Mouse (Mus musculus): ENCODE data around the gene Csrnp1. TPM values are rescaled to one million over a fixed set of nuclear protein-coding genes. Genes with fewer than 3 reads are reported as not detected.

Gene Csrnp1
- polyA plus RNA-seq (2015; fragmentation: Illumina TruSeq; extraction: RNeasy Lipid Tissue Mini Kit (QIAGEN cat#74804); ENCODE audit: insufficient read depth, low replicate concordance): 10.5 TPM

DNA sequence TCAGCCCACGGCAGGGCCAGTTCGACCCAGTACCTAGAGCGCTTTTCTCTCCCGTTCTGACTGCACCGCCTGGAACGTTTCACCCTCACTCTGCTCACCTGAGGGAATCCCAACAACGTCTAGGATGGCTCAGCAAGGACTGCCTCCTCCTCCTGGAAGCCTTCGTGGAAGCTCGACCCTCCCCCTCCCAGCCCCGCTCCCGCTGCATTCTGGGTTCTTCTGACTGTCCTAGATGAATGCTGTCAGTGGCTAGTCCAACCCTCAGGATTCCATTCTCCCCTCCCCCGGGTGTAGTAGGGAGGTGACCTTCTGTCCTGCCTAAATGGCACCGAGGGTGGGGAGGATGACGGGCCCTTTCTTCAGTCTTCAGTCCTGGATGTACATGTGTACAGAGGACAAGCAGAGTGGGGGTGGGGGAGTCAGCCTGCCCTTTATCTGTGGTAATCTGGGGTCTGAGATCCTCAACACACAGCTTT is at the start of gene Csrnp1:
Gene Csrnp1 (minus strand): TSS at position 123 of the 476 bp plus-strand sequence.

DNA sequence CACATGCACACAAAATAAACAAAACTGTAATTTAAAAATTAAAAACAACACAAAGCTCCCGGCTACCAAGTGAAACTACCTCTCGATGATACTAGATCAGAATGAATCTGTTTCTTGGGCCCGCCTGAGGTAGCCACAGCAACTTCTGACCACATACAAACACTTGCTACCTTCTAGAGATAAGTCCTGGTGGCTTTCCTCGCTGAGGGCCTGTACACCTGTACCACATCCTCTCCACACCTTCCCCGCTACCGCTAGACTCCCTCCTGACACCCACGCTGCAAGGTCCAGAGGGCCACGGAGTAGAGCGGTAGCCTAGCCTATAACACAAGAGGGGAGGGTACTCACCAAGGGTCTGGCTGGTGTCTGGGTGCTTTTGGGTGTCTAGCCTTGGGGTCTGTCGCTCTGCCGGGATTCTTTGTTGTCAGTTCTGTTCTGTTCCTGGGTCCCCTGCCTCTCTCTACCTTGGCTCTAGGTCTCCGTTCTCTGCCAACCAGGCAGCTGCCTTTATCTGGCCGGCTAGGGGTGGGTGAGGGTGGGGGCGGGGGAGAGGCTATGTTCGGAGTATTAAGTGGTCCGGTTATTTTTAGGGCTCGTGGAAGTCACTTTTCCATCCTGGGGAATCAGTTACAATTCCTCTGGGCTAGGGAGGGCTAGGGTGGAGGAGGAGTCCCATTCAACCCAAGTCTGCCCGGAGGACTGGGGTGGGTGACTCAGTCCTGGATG is 38.8 kb upstream of the Csrnp1 start, which contains the start of gene Xirp1:
Gene Xirp1 (minus strand): TSS at position 513 of the 726 bp plus-strand sequence.

DNA sequence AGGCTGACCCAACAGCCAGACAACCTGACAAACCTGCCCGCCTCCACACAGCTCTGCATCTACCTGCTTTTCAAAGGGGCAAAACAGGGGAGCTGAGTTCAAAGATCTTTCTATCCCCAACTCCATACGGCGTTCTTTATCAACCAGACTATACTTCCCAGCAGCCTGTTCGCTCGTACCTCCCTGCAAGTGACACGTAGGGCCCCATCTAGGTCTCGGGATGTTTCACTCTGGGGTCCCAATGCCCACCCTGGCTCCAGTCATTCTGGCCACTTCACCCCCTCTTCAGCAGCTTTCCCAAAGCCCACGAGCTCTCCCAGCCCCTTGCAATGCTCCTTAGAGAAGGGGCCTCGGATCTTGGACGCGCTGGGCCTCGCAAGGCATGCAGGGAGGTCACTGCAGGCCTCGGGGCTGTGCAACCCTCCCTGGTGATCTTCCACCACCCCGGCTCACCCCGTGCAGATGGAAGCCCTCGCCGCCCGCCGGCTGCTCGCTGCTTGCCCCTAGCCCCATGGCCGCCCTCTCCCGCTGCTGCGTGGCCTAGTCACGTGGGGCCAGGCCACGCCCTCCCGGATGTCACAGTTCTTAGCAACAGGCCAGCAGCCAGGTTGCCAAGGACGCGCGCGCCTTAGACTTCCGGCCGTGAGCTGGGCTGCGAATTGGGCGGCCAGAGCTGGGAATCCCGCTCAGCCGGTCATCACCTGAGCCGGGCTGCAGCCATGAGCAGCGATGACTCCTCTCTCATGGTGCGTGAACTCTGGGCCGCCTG is 47.3 kb downstream of the Csrnp1 start, which contains the start of the genes Gorasp1 and Ttc21a:
Gene Gorasp1 (minus strand): TSS at position 561 of the 769 bp plus-strand sequence.
Gene Ttc21a (plus strand): TSS at position 602 of the 769 bp plus-strand sequence.

Other genes starting within 250 kb of the Csrnp1 start
- gene Scn11a, start 159.2 kb downstream of the Csrnp1 start, polyA plus RNA-seq (2015; fragmentation: Illumina TruSeq; extraction: RNeasy Lipid Tissue Mini Kit (QIAGEN cat#74804); ENCODE audit: insufficient read depth, low replicate concordance): 0.07 TPM
- 57.8 TPM for gene Wdr48, start 89.8 kb downstream of the Csrnp1 start, polyA plus RNA-seq (2015; fragmentation: Illumina TruSeq; extraction: RNeasy Lipid Tissue Mini Kit (QIAGEN cat#74804); ENCODE audit: insufficient read depth, low replicate concordance)
- gene Gorasp1, start 47.1 kb downstream of the Csrnp1 start, polyA plus RNA-seq (2015; fragmentation: Illumina TruSeq; extraction: RNeasy Lipid Tissue Mini Kit (QIAGEN cat#74804); ENCODE audit: insufficient read depth, low replicate concordance): 3.3 TPM
- gene Ttc21a, start 47.1 kb downstream of the Csrnp1 start, polyA plus RNA-seq (2015; fragmentation: Illumina TruSeq; extraction: RNeasy Lipid Tissue Mini Kit (QIAGEN cat#74804); ENCODE audit: insufficient read depth, low replicate concordance): not detected
- 0.07 TPM for gene Xirp1, start 38.9 kb upstream of the Csrnp1 start, polyA plus RNA-seq (2015; fragmentation: Illumina TruSeq; extraction: RNeasy Lipid Tissue Mini Kit (QIAGEN cat#74804); ENCODE audit: insufficient read depth, low replicate concordance)
- gene Cx3cr1, start 85.2 kb upstream of the Csrnp1 start, polyA plus RNA-seq (2015; fragmentation: Illumina TruSeq; extraction: RNeasy Lipid Tissue Mini Kit (QIAGEN cat#74804); ENCODE audit: insufficient read depth, low replicate concordance): 24.8 TPM
- gene Ccr8, start 107.5 kb upstream of the Csrnp1 start, polyA plus RNA-seq (2015; fragmentation: Illumina TruSeq; extraction: RNeasy Lipid Tissue Mini Kit (QIAGEN cat#74804); ENCODE audit: insufficient read depth, low replicate concordance): 0.69 TPM
- 22.7 TPM for gene Slc25a38, start 125.7 kb upstream of the Csrnp1 start, polyA plus RNA-seq (2015; fragmentation: Illumina TruSeq; extraction: RNeasy Lipid Tissue Mini Kit (QIAGEN cat#74804); ENCODE audit: insufficient read depth, low replicate concordance)
- gene Rpsa, start 143.0 kb upstream of the Csrnp1 start, polyA plus RNA-seq (2015; fragmentation: Illumina TruSeq; extraction: RNeasy Lipid Tissue Mini Kit (QIAGEN cat#74804); ENCODE audit: insufficient read depth, low replicate concordance): 1,931 TPM
- not detected for gene Mobp, start 165.0 kb upstream of the Csrnp1 start, polyA plus RNA-seq (2015; fragmentation: Illumina TruSeq; extraction: RNeasy Lipid Tissue Mini Kit (QIAGEN cat#74804); ENCODE audit: insufficient read depth, low replicate concordance)